Mouse (Mus musculus) C2C12 (cell line): ENCODE measurements at regions not wholly inside any gene's neighbourhood (a gene's known extent, or its start where the extent isn't known, plus 50 kb on each side); places are given as distances from the start of the nearest gene placed in this dataset.

Experiments used
- H3K27me3 ChIP-seq: one replicate; pipeline ENCODE4 v1.6.1; 2011; ENCODE audit not compliant: control insufficient read depth, insufficient read depth, insufficient read length
- H3K36me3 ChIP-seq: one replicate; pipeline ENCODE4 v1.6.1; 2011; ENCODE audit not compliant: control insufficient read depth, insufficient read depth
- H3K4me3 ChIP-seq: one replicate; pipeline ENCODE4 v1.5.1; 2011; ENCODE audit warnings: mild to moderate bottlenecking, control low read depth; ENCODE audit not compliant: poor library complexity, insufficient read depth, severe bottlenecking
- H3K79me2 ChIP-seq: one replicate; pipeline ENCODE4 v1.6.1; 2011; ENCODE audit not compliant: control insufficient read depth, insufficient read depth
- H3K79me3 ChIP-seq: one replicate; pipeline ENCODE4 v1.6.1; 2011; ENCODE audit warnings: low read depth, control low read depth
- H3ac ChIP-seq: one replicate; pipeline ENCODE3; 2011; ENCODE audit warnings: low read depth; ENCODE audit not compliant: control insufficient read depth, insufficient read length
- CEBPB ChIP-seq: IDR thresholded peaks from one replicate; pipeline ENCODE4 v1.6.1; 2011; ENCODE audit warnings: low read depth, mild to moderate bottlenecking, control low read depth, moderate library complexity
- CTCF ChIP-seq: IDR thresholded peaks from one replicate; pipeline ENCODE4 v1.5.1; 2011; ENCODE audit not compliant: control insufficient read depth, insufficient read depth, insufficient read length
- FOSL1 ChIP-seq: IDR thresholded peaks from one replicate; pipeline ENCODE4 v1.8.0; 2011; ENCODE audit warnings: mild to moderate bottlenecking, low read length; ENCODE audit not compliant: poor library complexity, insufficient read depth, severe bottlenecking
- MAX ChIP-seq: IDR thresholded peaks from one replicate; pipeline ENCODE4 v1.6.1; 2011; ENCODE audit warnings: mild to moderate bottlenecking, control low read depth
- MYOD1 ChIP-seq: IDR thresholded peaks from one replicate; pipeline ENCODE4 v1.6.1; 2011; ENCODE audit warnings: low read depth; ENCODE audit not compliant: control insufficient read depth, insufficient read length
- MYOG ChIP-seq: IDR thresholded peaks from one replicate; pipeline ENCODE4 v1.6.1; 2011; ENCODE audit not compliant: control insufficient read depth, insufficient read length; ENCODE audit errors: extremely low read depth
- USF1 ChIP-seq: IDR thresholded peaks from one replicate; pipeline ENCODE4 v1.6.1; 2011; ENCODE audit warnings: low read depth, mild to moderate bottlenecking, control low read depth, moderate library complexity

DNA sequence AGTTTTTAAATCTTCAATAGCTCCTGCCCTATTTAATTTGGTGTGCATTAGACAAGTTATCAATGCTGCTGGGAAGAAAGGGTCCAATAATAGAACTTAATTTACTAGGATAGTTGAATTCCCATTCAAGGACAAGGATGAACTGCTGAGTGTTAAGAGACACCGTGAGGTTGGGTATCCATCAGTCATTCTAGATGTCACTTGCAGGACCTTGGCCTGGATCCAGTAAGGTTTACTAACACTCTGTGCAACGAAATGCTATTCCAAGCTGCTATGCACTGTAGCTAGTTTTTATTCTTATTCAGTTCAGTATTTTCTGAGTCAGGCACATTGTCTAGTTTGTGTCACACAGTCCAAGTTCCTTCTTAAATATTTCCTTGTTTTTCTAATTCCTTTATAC is 376.4 kb downstream of the Gja1 start:
- Histone ChIP-seq H3K27me3 (no peaks in the 10 kb centered on the region), H3K36me3 (no peaks in the 10 kb centered on the region), H3K4me3 (no peak overlapping the region), H3K79me2 (no peaks in the 10 kb centered on the region), H3ac (no peak overlapping the region), H3K79me3 (no peaks in the 10 kb centered on the region)
- TF ChIP-seq MYOG: no peak
- no peak for TF ChIP-seq USF1
- no peak for TF ChIP-seq CTCF
- TF ChIP-seq FOSL1: no peak
- no peak for TF ChIP-seq MYOD1
- no peak for TF ChIP-seq CEBPB
- TF ChIP-seq MAX: no peak

DNA sequence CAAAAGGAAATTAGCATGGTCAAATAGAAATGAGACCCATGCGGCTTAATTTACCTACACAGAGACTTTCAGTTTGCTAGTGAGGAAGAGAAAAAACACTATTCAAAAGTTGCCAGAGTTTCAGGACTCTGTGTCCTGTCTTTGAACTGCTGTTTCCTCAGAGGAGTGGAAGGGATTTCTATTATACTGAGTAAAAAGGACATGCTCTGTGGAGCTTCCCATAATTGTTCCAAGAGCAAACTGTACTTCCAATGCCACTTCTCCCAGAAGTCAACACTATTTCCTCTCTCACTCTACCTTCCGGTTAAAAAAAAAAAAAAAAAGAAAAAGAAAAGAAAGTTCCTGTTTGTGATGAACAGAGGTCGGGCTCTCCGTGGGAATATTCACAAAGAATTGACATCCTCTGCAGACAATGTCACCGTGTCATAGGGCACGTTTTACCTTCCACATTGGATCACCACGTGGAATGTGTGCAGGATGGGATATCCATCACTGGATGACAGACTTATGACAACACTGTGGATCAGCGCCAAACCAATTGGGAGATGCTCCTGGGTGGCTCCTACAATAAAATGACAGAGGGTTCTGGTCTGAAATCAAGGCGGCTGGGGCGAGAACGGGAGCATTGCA is 377.5 kb downstream of the Gja1 start:
- Histone ChIP-seq H3K79me2 (no peaks in the 10 kb centered on the region), H3K36me3 (no peaks in the 10 kb centered on the region), H3K79me3 (no peaks in the 10 kb centered on the region), H3K27me3 (no peaks in the 10 kb centered on the region), H3ac (no peak overlapping the region), H3K4me3 (no peak overlapping the region)
- TF ChIP-seq CEBPB (no peak), MYOG (no peak), USF1 (no peak), FOSL1 (no peak), MYOD1 (no peak)

DNA sequence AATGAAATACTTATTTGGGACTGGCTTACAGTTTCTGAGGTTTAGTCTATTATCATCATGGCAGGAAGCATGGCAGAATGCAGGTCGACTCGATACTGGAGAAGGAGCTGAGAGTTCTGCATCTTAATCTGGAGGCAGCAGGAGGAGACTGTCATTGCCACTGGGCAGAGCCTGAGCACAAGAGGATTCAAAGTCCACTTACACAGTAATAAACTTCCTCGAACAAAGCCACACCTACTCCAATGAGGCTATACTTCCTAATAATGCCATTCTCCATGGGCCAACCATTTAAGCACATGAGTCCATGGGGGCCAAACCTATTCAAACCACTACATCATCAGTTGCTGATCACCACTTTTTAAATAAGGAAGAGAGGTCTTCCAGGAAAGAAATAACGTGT is 393.5 kb downstream of the Gja1 start:
- TF ChIP-seq FOSL1: no peak
- TF ChIP-seq CEBPB: no peak
- TF ChIP-seq MYOG: no peak
- no peak for TF ChIP-seq MAX
- no peak for TF ChIP-seq MYOD1
- TF ChIP-seq CTCF: no peak
- no peak for TF ChIP-seq USF1
- Histone ChIP-seq H3K27me3 (no peaks in the 10 kb centered on the region), H3K79me2 (no peaks in the 10 kb centered on the region)

DNA sequence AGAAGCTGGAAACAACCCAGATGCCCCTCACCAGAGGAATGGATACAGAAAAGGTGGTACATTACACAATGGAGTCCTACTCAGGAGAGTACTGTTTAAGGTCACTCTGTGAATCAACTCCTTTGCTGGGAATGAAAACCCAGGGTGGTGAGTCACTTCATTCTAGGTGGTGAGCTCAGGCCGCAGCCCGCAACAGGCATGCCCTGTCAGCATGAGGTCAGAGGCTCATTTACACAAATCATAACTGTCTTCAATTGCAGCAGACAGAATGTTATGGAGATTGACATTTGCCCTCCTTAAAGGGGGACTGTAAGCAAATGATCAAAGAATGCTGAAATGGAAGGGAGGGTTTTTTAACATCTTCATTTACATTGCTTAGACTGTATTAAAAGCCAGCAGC is 405.1 kb downstream of the Gja1 start:
- Histone ChIP-seq H3K79me2 (no peaks in the 10 kb centered on the region), H3ac (no peak overlapping the region), H3K79me3 (no peaks in the 10 kb centered on the region), H3K27me3 (no peaks in the 10 kb centered on the region), H3K36me3 (no peaks in the 10 kb centered on the region), H3K4me3 (no peak overlapping the region)
- TF ChIP-seq CTCF (no peak), MAX (peak; percentile 72), CEBPB (peak; percentile 74), MYOG (no peak), MYOD1 (peak; percentile 59), FOSL1 (peak; percentile 97), USF1 (no peak)

More for the DNA sequence above, 393.5 kb downstream of the Gja1 start:
- H3K79me3 ChIP-seq: no peaks in the 10 kb centered on the region
- H3ac ChIP-seq: no peak overlapping the region
- H3K36me3 ChIP-seq: no peaks in the 10 kb centered on the region
- H3K4me3 ChIP-seq: no peak overlapping the region

DNA sequence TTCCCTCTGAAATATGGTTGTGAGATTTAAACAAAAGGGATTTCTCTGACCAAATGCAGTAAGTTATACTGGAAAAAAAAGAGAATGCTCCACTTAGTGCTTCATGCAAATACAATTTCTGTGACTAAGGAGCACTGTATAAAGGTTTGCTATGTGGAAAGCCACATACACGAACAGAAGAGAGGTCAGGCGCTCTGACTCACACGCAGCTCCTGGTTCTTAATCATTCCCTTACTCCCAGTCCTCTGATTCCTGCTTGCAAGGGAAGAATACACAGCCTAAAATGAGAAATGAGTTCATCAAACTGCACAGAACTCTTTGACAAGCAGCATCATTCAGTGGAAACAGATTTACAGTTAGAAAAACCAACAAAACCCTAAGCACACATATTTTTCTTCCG is 406.8 kb downstream of the Gja1 start:
- Histone ChIP-seq H3K79me3 (no peaks in the 10 kb centered on the region), H3K4me3 (no peak overlapping the region), H3K36me3 (no peaks in the 10 kb centered on the region), H3K79me2 (no peaks in the 10 kb centered on the region), H3K27me3 (no peaks in the 10 kb centered on the region), H3ac (no peak overlapping the region)
- TF ChIP-seq FOSL1 (peak; percentile 77), MAX (no peak)

DNA sequence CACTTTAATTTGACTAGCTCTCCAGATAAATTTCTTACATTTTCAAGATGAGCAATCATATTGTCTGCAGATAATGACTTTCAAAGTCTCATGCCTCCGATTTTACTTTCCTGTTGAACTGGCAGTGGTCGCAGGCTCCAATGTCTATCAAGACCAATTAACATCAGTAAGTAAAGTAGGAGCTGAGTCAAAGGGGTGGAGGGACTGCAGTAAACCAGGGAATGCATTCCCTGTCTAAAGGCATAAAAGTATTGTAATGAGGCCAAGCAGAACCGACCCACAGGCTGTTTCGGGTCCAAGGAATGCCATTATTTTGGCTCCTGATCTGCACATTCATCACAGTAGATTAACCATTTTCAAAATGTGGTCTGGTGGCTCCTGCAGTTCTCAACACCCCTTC is 411.0 kb downstream of the Gja1 start:
- no peak overlapping the region for H3ac ChIP-seq

More for the DNA sequence above, 411.0 kb downstream of the Gja1 start:
- H3K4me3 ChIP-seq: no peak overlapping the region
- TF ChIP-seq MYOD1 (no peak), CTCF (no peak), USF1 (no peak), FOSL1 (no peak), MYOG (no peak), CEBPB (no peak), MAX (no peak)
- no peaks in the 10 kb centered on the region for H3K27me3 ChIP-seq
- no peaks in the 10 kb centered on the region for H3K79me2 ChIP-seq
- no peaks in the 10 kb centered on the region for H3K79me3 ChIP-seq
- no peaks in the 10 kb centered on the region for H3K36me3 ChIP-seq
